Mouse (Mus musculus): ENCODE measurements at regions not wholly inside any gene's neighbourhood (a gene's known extent, or its start where the extent isn't known, plus 50 kb on each side); places are given as distances from the start of the nearest gene placed in this dataset.
"Not testable (repeated sequence)": the region's sequence is repeated elsewhere in the genome, so short reads cannot be mapped to it uniquely, and the experiment has no call there.

- no peak for ATAC-seq (replicated peaks; ENCODE audit: poor library complexity)
Measured at GRCm38 (mm10) chr1:42532908-42533307, 162.7 kb upstream of the Pou3f3 start.

- ATAC-seq (replicated peaks; ENCODE audit: poor library complexity) = no peak
Measured at GRCm38 (mm10) chr1:42539066-42539539, 156.5 kb upstream of the Pou3f3 start.

GRCm38 (mm10) chr1:42539541-42540520 is 155.7 kb upstream of the Pou3f3 start:
- ATAC-seq (replicated peaks; ENCODE audit: poor library complexity) = no peak

DNA sequence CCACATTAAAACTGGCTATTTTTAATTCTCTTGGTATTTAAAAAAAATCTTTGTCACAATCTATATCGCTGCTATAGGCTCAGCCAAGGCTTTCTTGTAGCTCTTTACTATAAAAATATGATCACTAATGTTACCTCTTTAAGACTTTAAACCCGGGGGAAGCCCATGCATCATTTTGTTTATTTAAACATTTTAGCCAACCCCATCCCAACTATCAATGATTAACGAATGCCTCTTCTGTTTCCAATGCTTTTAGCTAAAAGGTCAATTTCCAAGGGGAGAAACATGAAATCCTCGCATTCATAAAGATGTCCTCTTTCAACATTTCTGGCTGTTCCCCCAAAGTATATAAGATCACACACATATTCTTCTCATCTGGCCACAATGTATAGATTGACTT is 153.6 kb upstream of the Pou3f3 start:
- ATAC-seq (replicated peaks; ENCODE audit: poor library complexity) = no peak

DNA sequence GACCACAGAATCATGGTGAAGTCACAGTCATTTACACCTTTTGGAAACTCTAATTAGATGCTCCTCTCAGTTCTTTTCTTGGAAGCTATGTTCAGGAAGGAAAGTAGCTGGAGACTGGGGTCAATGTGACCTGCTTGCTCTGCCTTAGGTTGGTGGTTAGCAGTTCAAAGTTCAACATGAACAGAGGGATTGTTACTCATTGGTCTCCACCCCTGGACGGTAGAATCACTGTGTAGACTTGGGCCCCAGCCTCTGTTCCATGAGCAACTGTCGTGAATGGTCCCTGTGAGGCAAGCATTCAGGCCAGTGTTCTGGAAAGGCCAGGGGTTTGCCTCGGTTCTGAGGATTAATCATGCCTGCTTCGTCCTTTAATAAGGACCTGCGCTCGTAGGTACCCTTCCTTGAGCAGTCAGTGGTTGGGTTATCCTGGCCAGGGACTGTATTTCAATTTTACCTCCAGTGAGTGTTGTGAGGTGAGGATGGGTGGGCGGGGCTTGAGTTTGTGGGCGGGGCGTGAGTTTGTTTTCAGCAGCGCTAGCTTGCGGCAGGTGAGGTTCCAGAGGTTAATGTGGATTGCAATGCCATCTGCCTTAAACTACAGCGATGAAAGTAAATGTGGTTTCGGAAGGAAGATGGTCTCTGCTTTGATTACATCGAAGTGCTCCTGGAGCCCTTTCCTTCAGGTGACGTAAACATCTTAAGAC is 152.6 kb upstream of the Pou3f3 start:
- ATAC-seq (replicated peaks; ENCODE audit: poor library complexity) = no peak

- no peak for ATAC-seq (replicated peaks; ENCODE audit: poor library complexity)
Measured at GRCm38 (mm10) chr1:42546879-42547278, 148.7 kb upstream of the Pou3f3 start.

DNA sequence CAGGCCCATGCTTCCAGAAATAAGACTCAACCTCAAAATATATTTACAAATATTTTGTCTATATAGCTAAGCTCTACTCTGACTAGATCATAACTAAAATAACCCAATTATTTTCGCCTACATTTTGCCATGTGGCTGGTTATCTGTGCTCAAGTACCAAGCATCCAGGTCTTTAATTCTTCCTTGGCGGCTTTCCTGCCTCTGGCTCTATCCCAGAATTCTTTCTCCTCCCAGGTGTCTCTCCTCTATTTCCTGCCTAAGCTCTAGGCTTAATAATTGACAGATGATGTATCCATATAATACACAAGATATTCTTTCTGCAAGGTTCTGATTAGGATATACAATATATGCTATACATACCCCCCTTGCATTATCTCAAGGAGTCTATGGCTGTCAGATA is 138.3 kb upstream of the Pou3f3 start:
- ATAC-seq (replicated peaks; ENCODE audit: poor library complexity) = no peak

DNA sequence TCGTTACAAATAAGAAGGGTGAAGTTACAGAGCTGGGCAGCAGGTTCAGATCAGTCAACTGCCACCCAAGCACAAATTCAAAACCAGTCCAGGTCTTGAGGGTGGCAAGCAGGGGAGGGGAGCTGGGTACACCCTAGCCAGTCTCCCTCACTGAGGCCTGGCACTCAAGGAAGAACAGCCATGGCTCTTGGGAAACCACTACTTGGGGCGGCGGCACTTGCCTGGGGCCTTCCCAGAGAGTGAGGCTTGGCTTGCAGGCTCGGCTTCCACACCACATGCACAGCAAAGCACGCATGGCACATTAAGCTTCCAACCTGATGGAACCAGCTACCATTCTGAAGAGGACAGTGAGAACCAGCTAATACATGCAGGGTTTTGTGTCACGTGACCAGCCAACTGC is 127.9 kb upstream of the Pou3f3 start:
- no peak for ATAC-seq (replicated peaks; ENCODE audit: poor library complexity)

DNA sequence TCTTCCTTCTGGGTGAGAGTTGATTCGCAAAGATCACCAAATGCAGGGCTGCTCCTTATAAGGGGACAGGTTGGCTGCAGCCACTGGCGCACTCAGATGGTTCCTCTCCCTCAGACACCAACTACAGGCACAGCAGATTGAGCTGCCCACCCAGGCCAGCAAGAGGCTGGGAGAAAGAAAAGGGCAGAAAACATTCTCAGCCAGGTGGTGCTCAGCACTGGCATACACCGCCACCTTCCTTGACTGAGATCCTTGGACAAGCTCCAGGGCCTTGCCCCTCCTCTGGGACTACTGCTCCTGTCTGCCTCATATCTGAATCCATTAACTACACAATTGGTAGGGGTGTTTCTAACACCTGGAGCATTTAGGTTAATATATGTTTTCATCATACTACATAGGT is 110.4 kb upstream of the Pou3f3 start:
- ATAC-seq (replicated peaks; ENCODE audit: poor library complexity) = no peak

- ATAC-seq (replicated peaks; ENCODE audit: poor library complexity) = no peak
Measured at GRCm38 (mm10) chr1:42588499-42588898, 107.1 kb upstream of the Pou3f3 start.

DNA sequence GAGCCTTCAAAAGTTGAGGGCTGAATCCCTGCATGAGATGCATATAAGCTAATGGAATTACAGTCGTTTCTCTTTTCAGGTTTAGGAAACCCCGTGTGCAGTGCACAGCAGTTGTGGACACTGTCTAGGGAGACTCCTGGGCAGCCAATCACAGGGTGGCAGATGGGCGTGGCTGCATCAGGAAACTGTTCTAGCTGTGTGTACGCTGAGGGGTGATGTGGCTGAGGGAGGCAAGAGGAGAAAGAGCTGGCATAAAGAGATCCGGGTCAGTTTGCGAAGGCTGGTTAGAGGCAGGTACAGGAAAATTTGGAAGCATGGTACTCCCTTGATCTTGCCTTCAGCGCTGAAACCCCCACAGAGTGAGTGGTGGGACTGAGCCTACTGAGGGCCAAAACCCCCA is 106.1 kb upstream of the Pou3f3 start:
- ATAC-seq (replicated peaks; ENCODE audit: poor library complexity) = no peak

- ATAC-seq (replicated peaks; ENCODE audit: poor library complexity) = no peak
Measured at GRCm38 (mm10) chr1:42591855-42592254, 103.7 kb upstream of the Pou3f3 start.

GRCm38 (mm10) chr1:42597065-42597464 is 98.5 kb upstream of the Pou3f3 start:
- no peak for ATAC-seq (replicated peaks; ENCODE audit: poor library complexity)

- ATAC-seq (replicated peaks; ENCODE audit: poor library complexity) = no peak
Measured at GRCm38 (mm10) chr1:42599238-42599637, 96.3 kb upstream of the Pou3f3 start.

DNA sequence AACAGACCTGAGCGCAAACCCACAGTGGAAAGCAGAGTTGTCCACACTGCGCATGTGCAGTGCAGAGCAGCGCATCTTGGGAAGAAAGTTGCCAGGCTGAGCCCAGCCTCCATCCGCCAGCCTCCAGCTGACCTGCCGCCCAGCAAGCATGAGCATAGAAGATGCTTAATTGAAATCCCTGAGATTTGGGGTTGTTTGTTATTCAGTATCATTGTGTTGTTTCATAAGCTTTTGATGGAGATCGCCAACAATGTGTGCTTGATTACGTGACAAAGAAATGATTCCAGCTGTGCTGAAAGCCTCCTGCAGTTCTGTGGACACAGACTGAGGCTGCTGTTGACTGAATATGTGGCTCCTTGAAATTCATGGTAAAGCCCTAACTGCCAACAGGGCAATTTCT is 89.3 kb upstream of the Pou3f3 start:
- ATAC-seq (replicated peaks; ENCODE audit: poor library complexity) = no peak

DNA sequence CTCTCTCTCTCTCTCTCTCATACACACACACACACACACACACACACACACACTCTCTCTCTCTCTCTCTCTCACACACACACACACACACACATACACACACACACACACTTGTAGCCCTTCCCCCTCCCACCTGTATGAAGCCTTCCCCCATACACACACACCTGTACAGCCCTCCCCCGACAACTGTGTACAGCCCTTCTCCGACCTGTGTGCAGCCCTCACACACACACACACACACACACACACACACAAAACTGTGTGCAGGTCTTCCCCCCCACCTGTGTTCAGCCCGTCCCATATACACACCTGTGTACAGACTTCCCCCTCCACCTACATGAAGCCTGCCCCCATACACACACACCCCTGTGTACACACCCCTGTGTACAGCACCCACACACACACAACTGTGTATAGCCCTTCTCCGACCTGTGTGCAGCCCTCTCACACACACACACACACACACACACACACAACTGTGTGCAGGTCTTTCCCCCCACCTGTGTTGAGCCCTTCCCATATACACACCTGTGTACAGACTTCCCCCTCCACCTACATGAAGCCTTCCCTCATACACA is 88.0 kb upstream of the Pou3f3 start:
- ATAC-seq (replicated peaks; ENCODE audit: poor library complexity) = not testable (repeated sequence)

GRCm38 (mm10) chr1:42623766-42624165 is 71.8 kb upstream of the Pou3f3 start:
- no peak for ATAC-seq (replicated peaks; ENCODE audit: poor library complexity)

GRCm38 (mm10) chr1:42628800-42629199 is 66.8 kb upstream of the Pou3f3 start:
- ATAC-seq (replicated peaks; ENCODE audit: poor library complexity) = no peak

- no peak for ATAC-seq (replicated peaks; ENCODE audit: poor library complexity)
Measured at GRCm38 (mm10) chr1:42629465-42630261, 65.9 kb upstream of the Pou3f3 start.

- no peak for ATAC-seq (replicated peaks; ENCODE audit: poor library complexity)
Measured at GRCm38 (mm10) chr1:42632286-42632685, 63.3 kb upstream of the Pou3f3 start.

- no peak for ATAC-seq (replicated peaks; ENCODE audit: poor library complexity)
Measured at GRCm38 (mm10) chr1:42636558-42636957, 59.0 kb upstream of the Pou3f3 start.

All from megakaryocyte progenitor cell, adult 5-6 weeks (primary cell).